Mouse (Mus musculus) MEL (cell line): Measurements from ENCODE around the gene Trim14.

Experiments
- CTCF ChIP-seq, 3 experiments: IDR thresholded peaks in 2 of 3; conservative IDR thresholded peaks in 1 of 3; 2 replicates each; pipeline ENCODE4 v1.5.1; 2011 to 2012; ENCODE audit warnings: low read length in 3 of 3, low read depth in 2 of 3, mild to moderate bottlenecking in 2 of 3, improper control_type of control experiment in 1 of 3, inconsistent platforms in 1 of 3, mixed read lengths in 1 of 3, moderate library complexity in 1 of 3; ENCODE audit not compliant: control insufficient read depth in 1 of 3, insufficient read depth in 1 of 3, poor library complexity in 1 of 3, severe bottlenecking in 1 of 3
- E2F4 ChIP-seq: IDR thresholded peaks from 2 replicates; pipeline ENCODE4 v1.6.1; 2011; ENCODE audit warnings: low read depth, low read length, improper control_type of control experiment, borderline replicate concordance
- ELF1 ChIP-seq: IDR thresholded peaks from 2 replicates; pipeline ENCODE4 v1.6.1; 2014; ENCODE audit warnings: low read depth, mild to moderate bottlenecking, inconsistent platforms, low read length, improper control_type of control experiment, moderate library complexity
- GATA1 ChIP-seq: IDR thresholded peaks from 2 replicates; pipeline ENCODE4 v1.6.1; 2011; ENCODE audit warnings: low read depth, low read length, improper control_type of control experiment
- JUND ChIP-seq: IDR thresholded peaks from 2 replicates; pipeline ENCODE4 v1.6.1; 2011; ENCODE audit warnings: low read depth, mild to moderate bottlenecking, improper control_type of control experiment, low read length
- MAFK ChIP-seq: IDR thresholded peaks from 2 replicates; pipeline ENCODE4 v1.6.1; 2011; ENCODE audit warnings: low read depth, mild to moderate bottlenecking, low read length, improper control_type of control experiment, borderline replicate concordance
- MEF2A ChIP-seq: IDR thresholded peaks from 2 replicates; pipeline ENCODE4 v1.6.1; 2014; ENCODE audit warnings: low read depth, mild to moderate bottlenecking, inconsistent platforms, low read length, improper control_type of control experiment; ENCODE audit not compliant: poor library complexity, insufficient replicate concordance, severe bottlenecking; ENCODE audit errors: extremely low read depth
- MYB ChIP-seq: IDR thresholded peaks from 2 replicates; pipeline ENCODE4 v1.6.1; 2011; ENCODE audit warnings: mild to moderate bottlenecking, low read depth, low read length, improper control_type of control experiment
- POLR2A ChIP-seq, 2 experiments: IDR thresholded peaks; 2 replicates each; pipeline ENCODE4 v1.6.1; 2011 to 2012; ENCODE audit warnings: low read length in 2 of 2, mild to moderate bottlenecking in 2 of 2, control low read depth in 1 of 2, improper control_type of control experiment in 1 of 2, low read depth in 1 of 2, moderate library complexity in 1 of 2; ENCODE audit not compliant: control insufficient read depth in 1 of 2, insufficient read depth in 1 of 2, poor library complexity in 1 of 2
- POLR2AphosphoS2 ChIP-seq: IDR thresholded peaks from 2 replicates; pipeline ENCODE4 v1.6.1; 2011; ENCODE audit warnings: low read length, improper control_type of control experiment
- SIN3A ChIP-seq: IDR thresholded peaks from 2 replicates; pipeline ENCODE4 v1.6.1; 2012; ENCODE audit warnings: low read length, improper control_type of control experiment, inconsistent platforms
- TBP ChIP-seq: IDR thresholded peaks from 2 replicates; pipeline ENCODE4 v1.8.0; 2011; ENCODE audit warnings: low read depth, low read length, improper control_type of control experiment
- USF2 ChIP-seq, 2 experiments: IDR thresholded peaks; 2 replicates each; pipeline ENCODE4 v1.6.1; 2011 to 2012; ENCODE audit warnings: improper control_type of control experiment in 2 of 2, low read length in 2 of 2, borderline replicate concordance in 1 of 2, inconsistent platforms in 1 of 2, low read depth in 1 of 2, mild to moderate bottlenecking in 1 of 2; ENCODE audit not compliant: insufficient read depth in 1 of 2
- ZC3H11A ChIP-seq: IDR thresholded peaks from 2 replicates; pipeline ENCODE4 v1.6.1; 2012; ENCODE audit warnings: low read depth, mild to moderate bottlenecking, inconsistent platforms, low read length, improper control_type of control experiment

DNA sequence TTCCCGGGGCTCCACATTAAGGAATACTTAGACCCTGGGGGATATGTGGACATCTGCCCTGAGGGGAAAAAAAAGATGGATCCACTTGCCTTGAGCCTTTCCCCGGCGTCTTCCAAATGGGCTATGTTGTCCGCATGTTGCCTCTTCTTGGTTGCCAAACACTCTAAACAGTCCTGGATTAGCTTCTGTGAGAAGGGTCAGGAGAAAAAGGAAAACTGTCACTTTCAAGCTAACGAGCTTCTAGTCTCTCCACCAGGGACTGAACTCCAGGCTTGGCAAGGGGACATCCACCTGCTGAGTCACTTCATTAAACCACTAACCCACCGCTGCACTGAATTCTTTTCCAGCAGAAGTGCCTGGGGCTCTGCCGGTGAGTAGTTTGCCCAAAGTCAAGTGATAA is 3.0 kb downstream of the Trim14 start:
- TF ChIP-seq POLR2AphosphoS2, result no peak
- no peak for TF ChIP-seq MYB
- TF ChIP-seq CTCF (IDR thresholded peaks at IDR 0.05 in 2 of 3, conservative IDR thresholded peaks at IDR 0.05 in 1 of 3; ENCODE audit: control insufficient read depth in 1 of 3, insufficient read depth in 1 of 3, low read depth in 2 of 3, low read length in 3 of 3, poor library complexity in 1 of 3, severe bottlenecking in 1 of 3), result no peak
- no peak for TF ChIP-seq JUND
- TF ChIP-seq POLR2A (IDR thresholded peaks at IDR 0.05; ENCODE audit: control insufficient read depth in 1 of 2, insufficient read depth in 1 of 2, low read depth in 1 of 2, low read length in 2 of 2, poor library complexity in 1 of 2), result no peak
- TF ChIP-seq USF2 (IDR thresholded peaks at IDR 0.05; ENCODE audit: borderline replicate concordance in 1 of 2, insufficient read depth in 1 of 2, low read depth in 1 of 2, low read length in 2 of 2), result no peak
- no peak for TF ChIP-seq ELF1
- no peak for TF ChIP-seq MAFK
- TF ChIP-seq MEF2A, result no peak
- TF ChIP-seq ZC3H11A, result no peak
- no peak for TF ChIP-seq SIN3A
- no peak for TF ChIP-seq TBP
- no peak for TF ChIP-seq E2F4
- no peak for TF ChIP-seq GATA1
